Mouse (Mus musculus): ENCODE measurements at regions not wholly inside any gene's neighbourhood (a gene's known extent, or its start where the extent isn't known, plus 50 kb on each side); places are given as distances from the start of the nearest gene placed in this dataset.
"Not testable (repeated sequence)": the region's sequence is repeated elsewhere in the genome, so short reads cannot be mapped to it uniquely, and the experiment has no call there.

GRCm38 (mm10) chr4:23009196-23009595 lies 521.0 kb upstream of the Pou3f2 start:
- not testable (repeated sequence) for DNase-seq (ENCODE audit: low spot score)

- DNase-seq (ENCODE audit: low spot score): no peak
Measured at GRCm38 (mm10) chr4:22998994-22999393, 510.8 kb upstream of the Pou3f2 start.

GRCm38 (mm10) chr4:22997198-22997985 lies 509.2 kb upstream of the Pou3f2 start:
- no peak for DNase-seq (ENCODE audit: low spot score)

- DNase-seq (ENCODE audit: low spot score): no peak
Measured at GRCm38 (mm10) chr4:22986763-22987468, 498.8 kb upstream of the Pou3f2 start.

- no peak for DNase-seq (ENCODE audit: low spot score)
Measured at GRCm38 (mm10) chr4:22973585-22974116, 485.5 kb upstream of the Pou3f2 start.

- no peak for DNase-seq (ENCODE audit: low spot score)
Measured at GRCm38 (mm10) chr4:22972784-22973584, 484.8 kb upstream of the Pou3f2 start.

GRCm38 (mm10) chr4:22971127-22971526 lies 483.0 kb upstream of the Pou3f2 start:
- no peak for DNase-seq (ENCODE audit: low spot score)

- DNase-seq (ENCODE audit: low spot score): no peak
Measured at GRCm38 (mm10) chr4:22970495-22970894, 482.3 kb upstream of the Pou3f2 start.

GRCm38 (mm10) chr4:22949422-22949821 lies 461.3 kb upstream of the Pou3f2 start:
- no peak for DNase-seq (ENCODE audit: low spot score)

GRCm38 (mm10) chr4:22948880-22949279 lies 460.7 kb upstream of the Pou3f2 start:
- no peak for DNase-seq (ENCODE audit: low spot score)

GRCm38 (mm10) chr4:22946788-22947406 lies 458.7 kb upstream of the Pou3f2 start:
- DNase-seq (ENCODE audit: low spot score): no peak

- DNase-seq (ENCODE audit: low spot score): no peak
Measured at GRCm38 (mm10) chr4:22938302-22938701, 450.1 kb upstream of the Pou3f2 start.

GRCm38 (mm10) chr4:22924181-22924580 lies 436.0 kb upstream of the Pou3f2 start:
- DNase-seq (ENCODE audit: low spot score): no peak

- DNase-seq (ENCODE audit: low spot score): no peak
Measured at GRCm38 (mm10) chr4:22914886-22915285, 426.7 kb upstream of the Pou3f2 start.

GRCm38 (mm10) chr4:22892694-22893046 lies 404.5 kb upstream of the Pou3f2 start:
- no peak for DNase-seq (ENCODE audit: low spot score)

- DNase-seq (ENCODE audit: low spot score): no peak
Measured at GRCm38 (mm10) chr4:22891974-22892693, 404.0 kb upstream of the Pou3f2 start.

- DNase-seq (ENCODE audit: low spot score): no peak
Measured at GRCm38 (mm10) chr4:22880692-22881091, 392.5 kb upstream of the Pou3f2 start.

- no peak for DNase-seq (ENCODE audit: low spot score)
Measured at GRCm38 (mm10) chr4:22875392-22875791, 387.2 kb upstream of the Pou3f2 start.

GRCm38 (mm10) chr4:22836124-22836445 lies 347.9 kb upstream of the Pou3f2 start:
- DNase-seq (ENCODE audit: low spot score): no peak

GRCm38 (mm10) chr4:22835381-22836123 lies 347.4 kb upstream of the Pou3f2 start:
- no peak for DNase-seq (ENCODE audit: low spot score)

Measured in thymus, postnatal 0 days (tissue).